Mouse (Mus musculus) stomach, embryonic 14.5 days (tissue): Measurements from ENCODE around the gene Usp54. TPM values are rescaled to one million over a fixed set of nuclear protein-coding genes. Genes with fewer than 3 reads are reported as not detected.
A peak's percentile ranks its signal among the peaks of the same experiment; 100 is the strongest.

Experiments
- ATAC-seq: fragments of 200-750 bp; cut with Nextera tagmentation; 2 replicates; pipeline ENCODE4 v1.8.0; 2017; ENCODE audit warnings: low read depth, moderate TSS enrichment; ENCODE audit not compliant: insufficient number of reproducible peaks, insufficient read depth, low FRiP score
- H3K27ac ChIP-seq: fragments of 300-500 bp; sonication (generic); 2 replicates; pipeline ENCODE4 v1.5.1; 2014; ENCODE audit warnings: mild to moderate bottlenecking, low read length, moderate library complexity, mixed read lengths
- H3K27me3 ChIP-seq: fragments of 300-500 bp; sonication (generic); 2 replicates; pipeline ENCODE4 v1.6.1; 2014; ENCODE audit warnings: low read length, control low read depth, mixed read lengths; ENCODE audit not compliant: control insufficient read depth, insufficient read depth
- H3K36me3 ChIP-seq: fragments of 300-500 bp; sonication (generic); 2 replicates; pipeline ENCODE4 v1.6.1; 2014; ENCODE audit warnings: mild to moderate bottlenecking, control low read depth, low read length, moderate library complexity, mixed read lengths; ENCODE audit not compliant: control insufficient read depth, insufficient read depth
- H3K4me1 ChIP-seq: fragments of 300-500 bp; sonication (generic); 2 replicates; pipeline ENCODE4 v1.6.1; 2014; ENCODE audit warnings: low read length, control low read depth, mixed read lengths; ENCODE audit not compliant: control insufficient read depth, insufficient read depth
- H3K4me2 ChIP-seq: fragments of 300-500 bp; sonication (generic); replicated peaks from 2 replicates; pipeline ENCODE4 v1.6.1; 2014; ENCODE audit warnings: low read depth, low read length, control low read depth
- H3K4me3 ChIP-seq: fragments of 300-500 bp; sonication (generic); 2 replicates; pipeline ENCODE4 v1.5.1; 2014; ENCODE audit warnings: low read depth, low read length, control low read depth
- H3K9ac ChIP-seq: fragments of 300-500 bp; sonication (generic); replicated peaks from 2 replicates; pipeline ENCODE4 v1.6.1; 2014; ENCODE audit warnings: low read depth, mild to moderate bottlenecking, control low read depth, low read length, moderate library complexity, mixed read lengths
- H3K9me3 ChIP-seq: fragments of 300-500 bp; sonication (generic); 2 replicates; pipeline ENCODE4 v1.6.1; 2016; ENCODE audit warnings: low read depth, low read length, control low read depth; ENCODE audit not compliant: control insufficient read depth
- WGBS: fragments of 180-500 bp; shearing (Covaris S2); extraction: QIAGEN DNeasy Blood & Tissue Kit; methylation state at CpG from one replicate; pipeline ENCODE4 v1.1.7; 2014; 5-methylcytosine and 5-hydroxymethylcytosine counted together
- polyA plus RNA-seq: library from polyadenylated mRNA; unstranded; fragments of >200 nt; fragmentation: Nextera tagmentation; extraction: Ambion mirVana; gene quantifications from 2 replicates; pipeline ENCODE4 v1.2.1, GENCODE M21; 2014

The Usp54 gene
- polyA plus RNA-seq, 1 experiment from 2014 or later, result 8.4 TPM

DNA sequence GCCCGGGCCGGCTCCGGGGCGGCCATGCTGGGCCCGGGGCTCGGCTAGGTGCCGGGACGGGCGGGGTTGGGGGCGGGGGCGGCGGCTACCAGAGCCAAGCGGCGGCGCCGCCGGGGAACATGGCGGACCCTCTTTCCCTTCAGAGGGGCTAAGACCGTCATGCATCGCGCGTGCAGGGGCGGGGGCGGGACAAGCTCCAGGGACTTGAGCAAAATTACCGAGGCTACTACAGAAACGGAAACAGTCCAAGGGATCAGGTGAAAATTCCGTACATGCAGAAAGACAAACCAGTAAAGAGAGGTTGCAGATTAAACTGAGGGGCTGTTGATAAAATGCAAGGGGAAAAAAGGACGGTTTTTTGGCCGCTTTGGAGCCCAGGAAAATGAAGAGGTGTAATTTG, 94.4 kb downstream of the Usp54 start, which contains the start of gene Ppp3cb:
Ppp3cb (minus strand) TSS at position 159 of the 400 bp plus-strand sequence.
- peaks cover 5% of the 10 kb centered on the region; the same call in 1 of the 2 replicates for H3K4me1 ChIP-seq
- under 1% methylated on average over 23 of the region's 29 CpGs for WGBS
- no peaks in the 10 kb centered on the region for H3K27me3 ChIP-seq
- H3K4me3 ChIP-seq, result peak within 1 kb of the TSS; percentile 77
- peak within 1 kb of the TSS; percentile 57 for H3K4me2 ChIP-seq
- peak; percentile 90 for ATAC-seq
- H3K36me3 ChIP-seq, result peaks cover 8% of the 10 kb centered on the region
- H3K9me3 ChIP-seq, result no peaks in the 10 kb centered on the region
- peak within 1 kb of the TSS; percentile 99 for H3K27ac ChIP-seq
- peak within 1 kb of the TSS; percentile 83 for H3K9ac ChIP-seq

- H3K36me3 ChIP-seq, result peaks cover 8% of the 10 kb centered on the region
- H3K4me3 ChIP-seq, result peak overlapping the region; percentile 77
- H3K9me3 ChIP-seq, result no peaks in the 10 kb centered on the region
- H3K27me3 ChIP-seq, result no peaks in the 10 kb centered on the region
- peak overlapping the region; percentile 57 for H3K4me2 ChIP-seq
- peak overlapping the region; percentile 99 for H3K27ac ChIP-seq
- peak; percentile 100 for ATAC-seq
- H3K9ac ChIP-seq, result peak overlapping the region; percentile 83
- peaks cover 5% of the 10 kb centered on the region; the same call in 1 of the 2 replicates for H3K4me1 ChIP-seq
- 0% methylated on average over 64 of the region's 67 CpGs for WGBS
These were observed 95.1 kb downstream of the Usp54 start for GRCm38 (mm10) chr14:20545529-20546331.

- 62% methylated on average over 7 of the region's 7 CpGs for WGBS
- H3K9ac ChIP-seq, result peak overlapping the region; percentile 83; the same call in 1 of the 2 replicates
- peaks cover 6% of the 10 kb centered on the region; the same call in 1 of the 2 replicates for H3K36me3 ChIP-seq
- H3K4me2 ChIP-seq, result peak overlapping the region; percentile 57
- no peak overlapping the region for H3K27ac ChIP-seq
- no peaks in the 10 kb centered on the region for H3K9me3 ChIP-seq
- no peaks in the 10 kb centered on the region for H3K27me3 ChIP-seq
- ATAC-seq, result no peak
- H3K4me1 ChIP-seq, result peaks cover 5% of the 10 kb centered on the region; the same call in 1 of the 2 replicates
- peak overlapping the region; percentile 77 for H3K4me3 ChIP-seq
These were observed 96.1 kb downstream of the Usp54 start for GRCm38 (mm10) chr14:20544467-20545411.

DNA sequence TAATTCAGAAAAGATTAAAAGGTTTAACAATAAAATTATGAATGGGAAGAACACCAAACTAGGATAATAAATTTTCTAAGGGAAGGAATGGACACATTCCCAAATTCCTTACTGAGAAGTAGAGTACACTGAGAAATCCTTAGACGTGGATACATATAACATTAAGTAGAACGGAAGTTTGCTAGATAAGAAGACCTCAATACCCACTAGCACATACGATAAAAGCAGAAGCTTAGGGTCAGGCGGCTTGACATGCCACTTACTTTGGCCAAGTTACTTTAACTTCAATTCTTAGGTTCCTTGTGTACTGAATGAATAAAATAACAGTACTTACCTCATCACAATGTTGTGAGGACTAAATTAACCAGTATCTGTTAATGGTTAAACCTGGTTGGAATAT, 111.2 kb downstream of the Usp54 start:
- Histone ChIP-seq H3K9me3 (no peaks in the 10 kb centered on the region), H3K9ac (no peak overlapping the region), H3K4me2 (no peak overlapping the region), H3K27ac (no peak overlapping the region), H3K36me3 (peaks cover 3% of the 10 kb centered on the region; the same call in 1 of the 2 replicates), H3K4me1 (no peaks in the 10 kb centered on the region), H3K4me3 (no peak overlapping the region), H3K27me3 (no peaks in the 10 kb centered on the region)
- WGBS, result 89% methylated on average over 4 of the region's 4 CpGs
- no peak for ATAC-seq

DNA sequence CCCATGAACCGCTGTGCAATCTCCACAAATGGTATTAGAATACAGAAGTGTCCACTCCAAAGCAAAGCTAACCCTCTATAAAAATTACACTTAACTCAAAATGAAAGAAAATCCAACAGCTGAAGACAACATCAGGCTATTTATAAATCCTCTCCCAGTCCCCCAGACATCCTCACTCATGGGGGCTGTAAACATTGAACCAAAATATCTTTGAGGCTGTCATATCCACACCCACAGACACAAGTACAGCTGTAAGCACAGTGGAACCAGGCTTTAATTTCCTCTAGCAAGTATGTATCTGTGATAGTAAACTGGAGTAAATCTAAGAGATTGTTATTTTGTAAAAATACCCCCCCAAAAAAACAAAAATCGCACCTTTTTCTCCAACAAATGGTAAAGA, 120.7 kb downstream of the Usp54 start:
- Histone ChIP-seq H3K9me3 (no peaks in the 10 kb centered on the region), H3K27ac (no peak overlapping the region), H3K9ac (no peak overlapping the region), H3K36me3 (peaks cover 18% of the 10 kb centered on the region), H3K4me2 (no peak overlapping the region), H3K4me1 (no peaks in the 10 kb centered on the region), H3K4me3 (no peak overlapping the region), H3K27me3 (no peaks in the 10 kb centered on the region)
- WGBS, result 96% methylated on average over 2 of the region's 2 CpGs
- ATAC-seq, result no peak

GRCm38 (mm10) chr14:20508424-20508823, 132.4 kb downstream of the Usp54 start:
- peaks cover 18% of the 10 kb centered on the region for H3K36me3 ChIP-seq
- no peaks in the 10 kb centered on the region for H3K4me1 ChIP-seq
- H3K27ac ChIP-seq, result no peak overlapping the region
- H3K9me3 ChIP-seq, result no peaks in the 10 kb centered on the region
- no peak overlapping the region for H3K4me3 ChIP-seq
- ATAC-seq, result no peak
- no peak overlapping the region for H3K4me2 ChIP-seq
- WGBS, result 83% methylated on average over 2 of the region's 2 CpGs
- H3K9ac ChIP-seq, result no peak overlapping the region
- no peaks in the 10 kb centered on the region for H3K27me3 ChIP-seq

DNA sequence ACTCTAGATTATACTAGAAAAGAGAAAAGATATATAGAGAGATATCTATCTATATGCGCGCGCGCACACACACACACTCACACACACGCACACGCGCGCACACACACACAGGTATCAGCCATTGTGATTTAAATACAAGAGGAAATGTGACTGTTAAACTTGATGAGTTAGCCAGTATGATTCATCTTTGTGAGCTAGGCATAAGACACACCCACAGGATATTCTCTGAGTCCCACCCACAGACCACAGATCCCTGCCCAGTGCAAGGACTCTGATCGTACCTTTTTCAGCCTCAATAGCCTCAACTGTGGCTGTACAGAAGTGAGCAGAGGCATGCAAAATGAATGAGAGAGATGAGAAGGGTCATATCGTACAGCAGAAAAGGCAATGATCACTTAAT, 137.9 kb downstream of the Usp54 start:
- Histone ChIP-seq H3K4me3 (no peak overlapping the region), H3K36me3 (peaks cover 20% of the 10 kb centered on the region), H3K9ac (no peak overlapping the region), H3K4me1 (no peaks in the 10 kb centered on the region), H3K4me2 (no peak overlapping the region), H3K27ac (no peak overlapping the region), H3K9me3 (no peaks in the 10 kb centered on the region), H3K27me3 (no peaks in the 10 kb centered on the region)
- 96% methylated on average over 10 of the region's 10 CpGs for WGBS
- no peak for ATAC-seq

DNA sequence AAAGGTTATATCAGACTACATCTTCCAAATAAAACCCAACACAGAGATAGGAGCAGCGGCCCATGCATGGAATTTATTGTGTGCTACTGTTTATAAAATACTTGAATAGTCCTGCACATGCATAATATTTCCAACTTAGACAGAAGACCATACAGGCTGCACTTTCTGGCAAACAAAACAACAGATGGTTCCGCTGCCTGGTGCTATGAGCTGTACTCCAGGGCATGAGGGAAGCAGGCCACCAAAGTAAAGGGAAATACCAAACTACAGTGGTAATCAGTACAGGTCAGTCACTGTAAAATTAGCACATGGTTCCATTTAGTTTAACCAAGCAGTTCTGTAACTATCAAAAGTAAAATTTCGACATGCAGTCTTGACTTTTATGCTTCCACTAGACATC, 140.9 kb downstream of the Usp54 start:
- Histone ChIP-seq H3K4me2 (no peak overlapping the region), H3K9me3 (no peaks in the 10 kb centered on the region), H3K27ac (no peak overlapping the region), H3K36me3 (peaks cover 30% of the 10 kb centered on the region), H3K9ac (no peak overlapping the region), H3K27me3 (no peaks in the 10 kb centered on the region), H3K4me3 (no peak overlapping the region), H3K4me1 (no peaks in the 10 kb centered on the region)
- 95% methylated on average over 3 of the region's 3 CpGs for WGBS
- ATAC-seq, result no peak
